27 mouse cellular contexts compared by ENCODE assay signal in the genomic region with DNA sequence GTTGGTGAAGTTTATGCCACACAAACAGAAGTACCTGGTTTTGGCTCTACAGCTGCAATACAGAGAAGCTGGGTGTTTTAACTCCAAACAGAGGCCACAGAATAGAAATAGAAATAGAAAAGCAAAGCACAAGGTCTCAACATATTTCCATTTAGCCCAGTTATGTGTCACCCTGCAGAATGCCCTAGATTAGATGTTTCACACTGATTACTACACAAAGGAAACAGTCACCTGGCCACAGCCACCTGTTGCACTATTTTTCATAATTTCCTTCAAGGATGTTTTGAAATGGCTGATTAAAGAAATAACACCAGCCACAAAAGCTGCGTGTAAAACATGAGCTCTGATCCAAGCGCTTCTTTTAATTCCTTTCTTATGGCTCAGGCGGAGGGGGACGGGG.
"Had no signal": no experiment of that assay in that cellular context is flagged by ENCODE, and none has a peak within 500 bp of the region (broad histone marks: within the 10 kb centered on the region; RNA-seq: fewer than 3 reads in every experiment).

No protein-coding gene starts in this region.

- DNase-seq: left cerebral cortex, postnatal 4 days; liver; liver, embryonic 13.5 days; liver, postnatal 0 days; lung, embryonic 14.5 days; lung, postnatal 10 days; lung, postnatal 14 days; lung, postnatal 36 days; lung, postnatal 4 days; midbrain, embryonic 14.5 days had no signal

- H3K4me3 ChIP-seq: limb, embryonic 10.5 days; limb, embryonic 12.5 days; limb, embryonic 13.5 days; limb, embryonic 15.5 days; liver, embryonic 12.5 days; liver, embryonic 13.5 days; liver, embryonic 15.5 days; lung, embryonic 15.5 days; megakaryocyte, embryonic 14.5 days; midbrain, embryonic 10.5 days; midbrain, embryonic 12.5 days; midbrain, embryonic 13.5 days; midbrain, embryonic 15.5 days; myocyte; neural tube, embryonic 12.5 days; neural tube, embryonic 13.5 days had no signal

- ATAC-seq: liver, embryonic 12.5 days; liver, postnatal 0 days; lung, postnatal 0 days; midbrain, embryonic 13.5 days; midbrain, embryonic 15.5 days; midbrain, embryonic 16.5 days had no signal

- H3K4me1 ChIP-seq: lung, embryonic 15.5 days had no signal
